Mouse (Mus musculus) thymus, adult 18-20 months (tissue): ENCODE measurements around the gene L3mbtl2.

Experiments used
- DNase-seq, 2 experiments: peaks; one replicate each; pipeline ENCODE4 v3.0.0; 2022; ENCODE audit warnings: mixed read lengths in 2 of 2

The L3mbtl2 gene

GRCm38 (mm10) chr15:81709686-81710085, 46.0 kb downstream of the L3mbtl2 start:
- DNase-seq = no peak

- no peak for DNase-seq
Observed at GRCm38 (mm10) chr15:81710801-81711200, 47.1 kb downstream of the L3mbtl2 start.

DNA sequence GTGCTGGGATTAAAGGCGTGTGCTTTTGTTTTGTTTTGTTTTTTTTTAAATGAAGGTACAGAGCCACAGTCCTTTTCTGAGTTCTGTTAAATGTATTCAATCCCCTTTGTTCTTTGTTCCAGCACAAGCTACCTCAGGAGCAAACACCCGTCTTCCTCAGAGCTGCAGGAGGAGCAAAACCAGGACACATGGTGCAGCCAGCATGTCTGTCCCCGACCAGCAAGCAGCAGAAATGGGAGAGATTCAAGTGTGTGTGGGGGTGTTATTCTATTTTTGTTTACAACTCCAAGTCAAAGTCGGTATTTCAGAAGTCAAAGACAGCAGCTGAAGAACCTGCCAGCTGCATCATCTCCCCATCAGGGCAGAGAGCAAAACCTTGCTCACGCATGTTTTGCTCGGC, 50.1 kb downstream of the L3mbtl2 start:
- DNase-seq = no peak

GRCm38 (mm10) chr15:81718336-81719138, 54.8 kb downstream of the L3mbtl2 start:
- DNase-seq = no peak

DNA sequence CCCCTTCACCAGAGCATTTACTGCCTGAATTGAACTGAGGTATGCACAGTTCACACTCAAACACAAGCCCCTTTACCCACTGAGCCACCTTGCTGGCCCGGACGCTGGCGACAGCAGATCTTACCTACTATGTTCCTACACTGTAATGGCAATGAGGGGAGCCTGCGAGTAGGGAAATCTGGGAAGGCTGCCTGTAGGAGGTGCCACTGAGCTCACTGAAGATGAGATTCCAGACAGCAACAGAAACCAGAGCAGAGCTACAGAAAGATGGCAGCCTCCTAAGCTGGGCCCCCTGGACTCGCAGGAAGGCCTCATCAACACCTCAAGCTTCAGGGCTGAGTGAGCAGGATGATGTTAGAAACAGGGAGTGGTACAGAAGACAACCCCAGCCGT, 55.4 kb downstream of the L3mbtl2 start:
- no peak for DNase-seq

- DNase-seq = no peak
Observed at GRCm38 (mm10) chr15:81722361-81722760, 58.7 kb downstream of the L3mbtl2 start.

- no peak for DNase-seq
Observed at GRCm38 (mm10) chr15:81723653-81724052, 60.0 kb downstream of the L3mbtl2 start.

DNA sequence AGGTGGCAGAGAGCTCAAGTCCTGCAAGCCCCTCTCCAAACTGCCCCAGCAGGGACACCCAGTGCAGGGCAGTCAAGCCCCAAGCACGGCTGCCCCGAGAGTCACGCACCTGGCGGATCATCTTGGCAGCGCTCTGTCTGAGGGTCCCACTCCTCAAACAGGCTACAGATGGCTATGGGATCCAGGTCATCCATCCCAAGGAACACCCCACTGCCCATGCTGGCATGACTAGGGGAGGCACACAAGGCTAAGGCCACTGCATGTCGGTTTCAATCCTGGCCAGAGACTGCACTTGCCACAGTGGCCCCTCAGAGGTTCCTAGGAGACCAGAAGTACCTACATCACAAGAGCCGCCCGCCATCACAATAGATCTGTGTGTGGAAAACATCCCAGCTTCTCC, 62.3 kb downstream of the L3mbtl2 start:
- no peak for DNase-seq

GRCm38 (mm10) chr15:81729241-81729791, 65.6 kb downstream of the L3mbtl2 start:
- DNase-seq = peak in 1 of 2 experiments; percentile 25

GRCm38 (mm10) chr15:81729792-81730635, 66.3 kb downstream of the L3mbtl2 start:
- DNase-seq = peak; percentile 98

DNA sequence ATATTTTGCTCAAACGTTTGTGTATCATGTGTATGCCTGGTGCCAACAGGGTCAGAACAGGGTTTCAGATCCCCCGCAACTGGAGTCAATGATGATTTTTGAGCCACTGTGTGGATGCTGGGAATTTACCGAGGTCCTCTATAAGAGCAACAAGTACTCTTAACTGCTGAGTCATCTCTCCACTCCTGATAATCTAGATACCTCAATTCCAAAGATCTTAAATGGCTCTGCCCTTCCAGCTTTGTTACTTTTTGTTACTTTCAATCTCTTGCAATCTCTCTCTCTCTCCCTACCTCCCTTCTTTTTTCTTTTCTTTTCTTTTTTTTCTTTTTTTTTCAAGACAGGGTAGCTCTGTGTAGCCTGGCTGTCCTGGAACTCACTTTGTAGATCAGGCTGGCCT, 71.4 kb downstream of the L3mbtl2 start:
- DNase-seq = no peak
